Mouse (Mus musculus) intestine, embryonic 16.5 days (tissue): ENCODE data around the gene Large1. TPM values are rescaled to one million over a fixed set of nuclear protein-coding genes. Genes with fewer than 3 reads are reported as not detected.

Experiments
- ATAC-seq: fragments of 200-750 bp; cut with Nextera tagmentation; 2 replicates; pipeline ENCODE4 v1.8.0; 2017; ENCODE audit warnings: moderate TSS enrichment, moderate library complexity
- H3K27ac ChIP-seq: fragments of 300-500 bp; sonication (generic); 2 replicates; pipeline ENCODE4 v1.5.1; 2014; ENCODE audit warnings: mild to moderate bottlenecking, low read length
- H3K27me3 ChIP-seq: fragments of 300-500 bp; sonication (generic); replicated peaks from 2 replicates; pipeline ENCODE4 v1.6.1; 2014; ENCODE audit warnings: low read length, control low read depth, mixed read lengths; ENCODE audit not compliant: control insufficient read depth, insufficient read depth
- H3K36me3 ChIP-seq: fragments of 300-500 bp; sonication (generic); 2 replicates; pipeline ENCODE4 v1.6.1; 2014; ENCODE audit warnings: low read length, control low read depth; ENCODE audit not compliant: control insufficient read depth, insufficient read depth
- H3K4me1 ChIP-seq: fragments of 300-500 bp; sonication (generic); 2 replicates; pipeline ENCODE4 v1.6.1; 2014; ENCODE audit warnings: low read length, control low read depth, mixed read lengths; ENCODE audit not compliant: control insufficient read depth, insufficient read depth
- H3K4me2 ChIP-seq: fragments of 300-500 bp; sonication (generic); 2 replicates; pipeline ENCODE4 v1.6.1; 2014; ENCODE audit warnings: low read depth, low read length, control low read depth
- H3K4me3 ChIP-seq: fragments of 300-500 bp; sonication (generic); 2 replicates; pipeline ENCODE4 v1.5.1; 2014; ENCODE audit warnings: mild to moderate bottlenecking, low read length
- H3K9ac ChIP-seq: fragments of 300-500 bp; sonication (generic); 2 replicates; pipeline ENCODE4 v1.6.1; 2014; ENCODE audit warnings: low read depth, low read length
- H3K9me3 ChIP-seq: fragments of 300-500 bp; sonication (generic); 2 replicates; pipeline ENCODE4 v1.6.1; 2016; ENCODE audit warnings: low read length, control low read depth; ENCODE audit not compliant: control insufficient read depth
- WGBS: fragments of 180-500 bp; shearing (Covaris S2); extraction: QIAGEN DNeasy Blood & Tissue Kit; methylation state at CpG from one replicate; pipeline ENCODE4 v1.1.7; 2014; 5-methylcytosine and 5-hydroxymethylcytosine counted together
- polyA plus RNA-seq: library from polyadenylated mRNA; unstranded; fragments of >200 nt; fragmentation: Nextera tagmentation; extraction: Ambion mirVana; gene quantifications from 2 replicates; pipeline ENCODE4 v1.2.1, GENCODE M21; 2015

Large1 gene
- polyA plus RNA-seq, 1 experiment from 2014 or later, result 5.0 TPM

- Histone ChIP-seq H3K9ac (no peak overlapping the region), H3K27me3 (no peaks in the 10 kb centered on the region), H3K4me3 (no peak overlapping the region), H3K36me3 (no peaks in the 10 kb centered on the region), H3K4me2 (no peak overlapping the region), H3K27ac (no peak overlapping the region), H3K9me3 (no peaks in the 10 kb centered on the region), H3K4me1 (no peaks in the 10 kb centered on the region)
- ATAC-seq, result no peak
- 66% methylated on average over 2 of the region's 2 CpGs for WGBS
Observed at GRCm38 (mm10) chr8:73160945-73161344, 192.4 kb downstream of the Large1 start.

- Histone ChIP-seq H3K4me1 (no peaks in the 10 kb centered on the region), H3K4me3 (no peak overlapping the region)
- 93% methylated on average over 3 of the region's 3 CpGs for WGBS
Observed at GRCm38 (mm10) chr8:73147236-73147635, 206.1 kb downstream of the Large1 start.

DNA sequence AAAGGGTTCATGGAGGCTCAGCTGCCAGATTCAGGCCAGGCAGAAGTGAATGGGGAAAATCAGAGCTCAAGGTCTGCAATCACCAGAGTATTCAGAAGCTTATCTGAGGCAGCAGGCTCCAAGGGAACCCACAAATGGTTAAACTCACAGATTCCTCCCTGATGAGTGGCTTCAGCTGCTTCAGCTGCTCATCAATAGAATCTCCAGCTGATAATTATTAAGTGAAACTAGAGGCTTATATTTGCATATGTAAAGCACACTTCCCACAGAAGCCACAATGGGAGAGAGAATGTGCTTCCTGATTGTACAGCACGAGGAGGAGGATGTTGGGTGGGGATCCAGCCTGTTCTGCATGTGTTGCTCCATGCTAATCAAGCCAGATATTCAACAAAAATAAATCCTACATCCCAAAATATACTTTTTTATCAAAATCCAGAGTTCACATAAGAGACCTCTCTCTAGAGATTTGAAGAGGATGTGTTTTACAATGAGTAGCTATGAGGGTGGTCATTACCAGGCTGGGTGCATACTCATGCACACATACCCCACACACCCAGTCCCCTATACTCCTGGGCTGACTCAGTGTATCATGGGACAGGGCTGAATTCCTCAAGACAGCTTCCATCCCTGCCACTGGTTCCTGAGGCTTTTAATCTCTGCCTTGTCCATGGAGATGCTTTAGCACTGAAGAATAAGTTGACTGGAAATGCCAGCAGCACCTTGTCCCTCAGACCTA, 210.5 kb downstream of the Large1 start:
- Histone ChIP-seq H3K4me2 (no peak overlapping the region), H3K9me3 (no peaks in the 10 kb centered on the region), H3K27me3 (no peaks in the 10 kb centered on the region), H3K36me3 (no peaks in the 10 kb centered on the region), H3K9ac (no peak overlapping the region), H3K4me1 (no peaks in the 10 kb centered on the region), H3K27ac (no peak overlapping the region), H3K4me3 (no peak overlapping the region)
- ATAC-seq, result no peak
- 37% methylated on average over 1 of the region's 1 CpGs for WGBS

More at GRCm38 (mm10) chr8:73147236-73147635, 206.1 kb downstream of the Large1 start:
- ATAC-seq, result no peak
- H3K27me3 ChIP-seq, result no peaks in the 10 kb centered on the region
- no peaks in the 10 kb centered on the region for H3K9me3 ChIP-seq
- no peak overlapping the region for H3K27ac ChIP-seq
- H3K4me2 ChIP-seq, result no peak overlapping the region
- no peaks in the 10 kb centered on the region for H3K36me3 ChIP-seq
- H3K9ac ChIP-seq, result no peak overlapping the region

GRCm38 (mm10) chr8:73135397-73135796, 217.9 kb downstream of the Large1 start:
- Histone ChIP-seq H3K27me3 (no peaks in the 10 kb centered on the region), H3K9ac (no peak overlapping the region), H3K4me2 (no peak overlapping the region), H3K4me1 (peaks cover 3% of the 10 kb centered on the region; the same call in 1 of the 2 replicates), H3K4me3 (no peak overlapping the region), H3K27ac (no peak overlapping the region), H3K36me3 (no peaks in the 10 kb centered on the region), H3K9me3 (no peaks in the 10 kb centered on the region)
- WGBS, result 54% methylated on average over 6 of the region's 6 CpGs
- peak; percentile 79 for ATAC-seq

- no peaks in the 10 kb centered on the region for H3K9me3 ChIP-seq
- WGBS, result 96% methylated on average over 2 of the region's 2 CpGs
- H3K4me2 ChIP-seq, result no peak overlapping the region
- no peaks in the 10 kb centered on the region for H3K36me3 ChIP-seq
- no peak for ATAC-seq
- H3K27ac ChIP-seq, result no peak overlapping the region
- no peak overlapping the region for H3K4me3 ChIP-seq
- peaks cover 3% of the 10 kb centered on the region; the same call in 1 of the 2 replicates for H3K4me1 ChIP-seq
- H3K27me3 ChIP-seq, result no peaks in the 10 kb centered on the region
- no peak overlapping the region for H3K9ac ChIP-seq
Observed at GRCm38 (mm10) chr8:73132080-73132479, 221.3 kb downstream of the Large1 start.

GRCm38 (mm10) chr8:73123864-73124499, 229.4 kb downstream of the Large1 start:
- peak; percentile 84 for ATAC-seq
- Histone ChIP-seq H3K36me3 (no peaks in the 10 kb centered on the region), H3K9ac (no peak overlapping the region), H3K27ac (peak overlapping the region; percentile 10; the same call in 1 of the 2 replicates), H3K9me3 (no peaks in the 10 kb centered on the region), H3K4me1 (0 out of 2 replicates have a peak, but pooled peaks cover 3% of the 10 kb centered on the region), H3K4me2 (no peak overlapping the region), H3K27me3 (no peaks in the 10 kb centered on the region), H3K4me3 (no peak overlapping the region)
- 34% methylated on average over 5 of the region's 5 CpGs for WGBS

DNA sequence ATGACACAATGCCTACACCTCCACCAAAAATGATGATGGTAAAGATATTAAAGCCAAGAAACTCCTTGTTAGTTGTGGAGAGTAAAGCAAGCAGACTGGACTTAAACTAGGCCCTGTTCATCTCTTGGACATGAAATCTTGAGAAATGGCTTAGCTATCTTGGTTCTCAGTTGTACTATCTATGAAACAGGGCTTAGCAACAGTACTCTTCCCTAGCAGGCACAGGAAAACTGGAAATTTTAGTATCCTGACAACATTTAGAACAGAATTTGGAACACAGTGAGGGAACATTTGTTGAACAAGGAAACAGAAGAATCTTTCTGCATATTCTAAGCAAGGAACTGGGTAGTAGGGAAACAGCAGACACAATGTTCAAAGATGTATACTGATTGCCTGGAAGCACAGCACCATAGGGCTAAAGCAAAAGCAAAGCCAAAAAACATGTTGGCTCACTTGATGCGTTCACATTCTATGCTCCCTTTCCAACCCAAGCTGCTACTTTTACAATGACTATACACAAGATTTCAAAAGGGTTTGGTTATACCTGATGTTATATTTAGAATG, 240.9 kb downstream of the Large1 start:
- Histone ChIP-seq H3K4me1 (no peaks in the 10 kb centered on the region), H3K36me3 (no peaks in the 10 kb centered on the region), H3K9ac (no peak overlapping the region), H3K27ac (no peak overlapping the region), H3K9me3 (no peaks in the 10 kb centered on the region), H3K4me2 (no peak overlapping the region), H3K4me3 (no peak overlapping the region), H3K27me3 (no peaks in the 10 kb centered on the region)
- no peak for ATAC-seq
- WGBS, result 88% methylated on average over 1 of the region's 1 CpGs

DNA sequence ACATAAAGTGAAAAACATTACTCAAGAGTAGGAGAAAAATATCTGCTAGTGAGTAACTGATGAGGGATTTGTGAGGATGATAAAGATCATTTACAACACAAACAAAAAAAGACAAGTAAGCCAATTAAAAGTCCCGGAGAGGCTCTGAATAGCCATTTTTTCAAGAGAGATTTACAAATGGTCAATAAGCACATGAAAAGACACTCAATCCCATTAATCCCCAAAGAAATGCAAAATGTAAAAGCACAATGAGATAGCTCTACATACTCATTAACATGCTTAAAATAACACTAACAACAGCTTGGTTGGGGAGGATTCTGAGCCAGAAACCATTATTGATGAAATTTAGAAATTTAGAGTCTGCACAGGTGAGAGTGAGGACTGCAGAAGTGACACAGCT, 249.3 kb downstream of the Large1 start:
- H3K4me2 ChIP-seq, result no peak overlapping the region
- no peak for ATAC-seq
- 52% methylated on average over 1 of the region's 1 CpGs for WGBS

DNA sequence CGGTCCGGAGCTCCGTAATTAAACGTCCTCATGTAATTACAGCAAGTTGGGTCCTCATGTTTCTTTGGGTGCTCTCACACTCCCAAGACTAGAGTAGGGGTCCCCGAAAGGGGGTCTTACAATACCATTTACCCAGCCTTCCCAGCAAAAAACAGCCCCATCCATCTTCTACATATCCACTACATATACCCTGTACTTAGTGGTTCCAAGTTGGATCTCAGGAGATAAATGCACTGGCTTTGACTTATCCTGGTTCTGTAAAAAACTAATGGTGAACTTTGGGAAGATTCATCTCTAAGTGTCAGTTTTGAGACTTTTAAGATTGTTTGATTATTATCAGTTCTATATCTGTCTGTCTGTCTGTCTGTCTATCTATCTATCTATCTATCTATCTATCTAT, 252.3 kb downstream of the Large1 start:
- H3K9me3 ChIP-seq, result no peaks in the 10 kb centered on the region
- ATAC-seq, result peak; percentile 70

More for the DNA sequence above, 249.3 kb downstream of the Large1 start:
- Histone ChIP-seq H3K36me3 (no peaks in the 10 kb centered on the region), H3K27ac (no peak overlapping the region), H3K9me3 (no peaks in the 10 kb centered on the region), H3K27me3 (no peaks in the 10 kb centered on the region), H3K4me3 (no peak overlapping the region), H3K9ac (no peak overlapping the region), H3K4me1 (no peaks in the 10 kb centered on the region)

More for the DNA sequence above, 252.3 kb downstream of the Large1 start:
- Histone ChIP-seq H3K27me3 (no peaks in the 10 kb centered on the region), H3K4me3 (no peak overlapping the region), H3K4me1 (no peaks in the 10 kb centered on the region), H3K36me3 (no peaks in the 10 kb centered on the region), H3K9ac (no peak overlapping the region), H3K27ac (peak overlapping the region; percentile 54), H3K4me2 (peak overlapping the region; percentile 32; the same call in 1 of the 2 replicates)
- WGBS, result 37% methylated on average over 5 of the region's 5 CpGs
